Mouse (Mus musculus) stomach, postnatal 0 days (tissue): ENCODE results near the gene Map7. TPM values are rescaled to one million over a fixed set of nuclear protein-coding genes. Genes with fewer than 3 reads are reported as not detected.

Experiments
- ATAC-seq: fragments of 200-750 bp; cut with Nextera tagmentation; 2 replicates; pipeline ENCODE4 v1.8.0; 2017; ENCODE audit not compliant: low FRiP score, low TSS enrichment
- DNase-seq: peaks from one replicate; pipeline ENCODE4 v3.0.0-alpha.2; 2016; ENCODE audit warnings: low spot score
- H3K27ac ChIP-seq: fragments of 300-500 bp; sonication (generic); replicated peaks from 2 replicates; pipeline ENCODE4 v1.5.1; 2014; ENCODE audit warnings: mild to moderate bottlenecking, control low read depth
- H3K27me3 ChIP-seq: fragments of 300-500 bp; sonication (generic); 2 replicates; pipeline ENCODE4 v1.6.1; 2014; ENCODE audit warnings: low read length; ENCODE audit not compliant: control insufficient read depth, insufficient read depth
- H3K36me3 ChIP-seq: fragments of 300-500 bp; sonication (generic); 2 replicates; pipeline ENCODE4 v1.6.1; 2014; ENCODE audit warnings: low read length, mixed read lengths; ENCODE audit not compliant: control insufficient read depth, insufficient read depth
- H3K4me1 ChIP-seq: fragments of 300-500 bp; sonication (generic); replicated peaks from 2 replicates; pipeline ENCODE4 v1.6.1; 2014; ENCODE audit warnings: antibody characterized with exemption; ENCODE audit not compliant: control insufficient read depth, insufficient read depth
- H3K4me2 ChIP-seq: fragments of 300-500 bp; sonication (generic); replicated peaks from 2 replicates; pipeline ENCODE4 v1.6.1; 2014; ENCODE audit warnings: low read depth, mild to moderate bottlenecking, control low read depth, moderate library complexity
- H3K4me3 ChIP-seq: fragments of 300-500 bp; sonication (generic); 2 replicates; pipeline ENCODE4 v1.5.1; 2014; ENCODE audit warnings: low read depth, low read length, control low read depth
- H3K9ac ChIP-seq: fragments of 300-500 bp; sonication (generic); 2 replicates; pipeline ENCODE4 v1.6.1; 2014; ENCODE audit warnings: mild to moderate bottlenecking, low read length, control low read depth, mixed read lengths
- H3K9me3 ChIP-seq: fragments of 300-500 bp; sonication (generic); 2 replicates; pipeline ENCODE4 v1.6.1; 2016; ENCODE audit warnings: low read length; ENCODE audit not compliant: control insufficient read depth
- CTCF ChIP-seq: IDR thresholded peaks from 2 replicates; pipeline ENCODE4 v1.5.1; 2016; ENCODE audit warnings: antibody characterized with exemption, low read depth, mild to moderate bottlenecking, moderate library complexity
- EP300 ChIP-seq: optimal IDR thresholded peaks from 2 replicates; pipeline ENCODE3; 2016; ENCODE audit warnings: antibody characterized with exemption
- WGBS: fragments of 180-500 bp; shearing (Covaris S2); extraction: QIAGEN DNeasy Blood & Tissue Kit; methylation state at CpG from one replicate; pipeline ENCODE4 v1.1.7; 2014; 5-methylcytosine and 5-hydroxymethylcytosine counted together
- polyA plus RNA-seq: library from polyadenylated mRNA; unstranded; fragments of >200 nt; fragmentation: Nextera tagmentation; extraction: Ambion mirVana; gene quantifications from 2 replicates; pipeline ENCODE4 v1.2.1, GENCODE M21; 2015

Map7 gene
- polyA plus RNA-seq, 1 experiment from 2014 or later: 23.0 TPM

DNA sequence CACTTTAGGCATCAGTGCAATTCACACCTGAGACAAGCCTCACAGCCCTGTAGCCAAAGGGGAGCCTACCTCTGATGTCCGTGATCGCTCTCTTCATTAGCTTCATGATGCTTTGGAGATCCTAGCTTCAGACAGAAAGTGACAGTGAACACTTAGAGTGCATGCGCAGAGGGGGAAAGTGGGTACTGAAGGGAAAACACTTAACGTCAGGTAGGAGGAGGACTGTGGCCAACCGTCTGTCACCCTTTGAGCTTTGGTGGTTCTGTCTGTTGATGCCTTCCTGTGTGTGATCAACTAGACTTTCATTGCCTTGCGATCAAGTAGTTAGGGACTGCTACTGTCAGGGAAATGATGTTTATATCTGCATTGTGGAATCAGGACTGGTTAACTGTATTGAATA, 114.6 kb downstream of the Map7 start:
- DNase-seq: no peak
- Histone ChIP-seq H3K9ac (no peak overlapping the region), H3K9me3 (no peaks in the 10 kb centered on the region), H3K27me3 (no peaks in the 10 kb centered on the region), H3K4me1 (no peaks in the 10 kb centered on the region), H3K36me3 (no peaks in the 10 kb centered on the region; the same call in 1 of the 2 replicates), H3K4me3 (no peak overlapping the region), H3K4me2 (no peak overlapping the region), H3K27ac (no peak overlapping the region)
- ATAC-seq: no peak
- TF ChIP-seq CTCF: no peak
- TF ChIP-seq EP300: no peak
- WGBS: 89% methylated on average over 6 of the region's 6 CpGs

DNA sequence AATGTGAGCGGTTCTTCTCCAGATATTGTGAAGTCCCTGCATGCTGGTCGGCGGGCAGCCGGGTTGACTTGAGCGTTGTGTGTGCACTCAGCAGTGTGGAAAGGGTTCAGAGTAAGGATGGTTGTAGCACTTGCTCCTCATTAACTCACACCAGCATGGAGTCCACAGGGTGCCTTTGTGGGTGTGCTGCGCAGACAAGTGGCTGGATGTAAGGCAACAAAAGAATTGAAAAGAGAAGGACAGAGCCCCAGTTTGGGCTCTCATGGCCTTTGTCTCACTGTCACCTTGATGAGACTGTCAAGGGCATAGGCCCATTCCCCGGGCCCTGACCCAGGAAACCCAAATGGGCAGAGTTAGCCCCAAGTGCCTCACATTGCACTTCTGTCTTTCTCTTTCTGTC, 116.2 kb downstream of the Map7 start:
- no peaks in the 10 kb centered on the region for H3K9me3 ChIP-seq
- no peak overlapping the region for H3K9ac ChIP-seq
- no peak overlapping the region for H3K4me3 ChIP-seq
- 93% methylated on average over 7 of the region's 7 CpGs for WGBS
- H3K27me3 ChIP-seq: no peaks in the 10 kb centered on the region
- H3K4me1 ChIP-seq: no peaks in the 10 kb centered on the region
- no peak overlapping the region for H3K27ac ChIP-seq
- no peak for DNase-seq
- TF ChIP-seq CTCF: no peak
- no peak for TF ChIP-seq EP300
- no peak for ATAC-seq
- H3K4me2 ChIP-seq: no peak overlapping the region
- no peaks in the 10 kb centered on the region; the same call in 1 of the 2 replicates for H3K36me3 ChIP-seq

DNA sequence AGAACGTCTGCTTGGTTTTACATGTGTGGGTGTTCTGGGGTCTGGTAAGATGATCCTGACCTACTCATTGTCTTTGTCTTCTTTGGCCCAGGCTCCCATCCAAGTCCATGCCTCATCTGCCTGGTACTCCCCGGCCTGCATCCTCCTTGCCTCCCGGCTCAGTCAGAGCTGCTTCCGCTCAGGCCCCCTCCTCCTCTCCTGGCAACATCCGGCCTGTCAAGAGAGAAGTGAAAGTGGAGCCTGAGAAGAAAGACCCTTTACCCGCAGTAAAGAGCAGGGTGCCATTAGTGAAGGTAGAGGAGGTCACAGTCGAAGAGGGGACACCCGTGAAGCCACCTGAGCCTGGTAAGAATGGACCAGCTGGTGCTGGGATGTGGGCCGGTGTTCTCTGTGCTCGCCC, 118.8 kb downstream of the Map7 start:
- DNase-seq: no peak
- Histone ChIP-seq H3K4me3 (no peak overlapping the region), H3K4me2 (no peak overlapping the region), H3K36me3 (no peaks in the 10 kb centered on the region; the same call in 1 of the 2 replicates), H3K27me3 (no peaks in the 10 kb centered on the region), H3K27ac (no peak overlapping the region), H3K9me3 (no peaks in the 10 kb centered on the region), H3K4me1 (no peaks in the 10 kb centered on the region), H3K9ac (no peak overlapping the region)
- TF ChIP-seq EP300 (no peak), CTCF (no peak)
- ATAC-seq: no peak
- WGBS: 65% methylated on average over 10 of the region's 10 CpGs

DNA sequence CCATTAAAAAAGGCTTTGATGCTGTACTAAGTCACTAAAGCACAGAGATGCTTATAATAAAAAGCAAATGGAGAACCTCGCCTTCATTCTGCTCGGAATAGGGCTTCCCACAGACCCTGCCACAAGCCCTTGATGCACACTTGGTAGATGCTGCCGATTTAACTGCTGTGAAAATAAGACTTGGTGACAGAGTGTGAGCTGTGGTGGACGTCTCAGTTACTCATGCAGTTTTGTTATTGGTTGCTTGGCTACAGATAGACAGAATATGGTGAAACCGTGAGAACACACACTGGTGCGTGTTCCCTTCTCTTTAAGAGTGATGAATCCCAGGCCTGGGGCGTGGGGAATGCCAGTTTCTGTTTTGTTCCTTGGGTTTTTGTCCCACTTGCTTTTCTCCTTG, 120.7 kb downstream of the Map7 start:
- no peak overlapping the region for H3K9ac ChIP-seq
- H3K4me2 ChIP-seq: no peak overlapping the region
- no peaks in the 10 kb centered on the region for H3K4me1 ChIP-seq
- H3K9me3 ChIP-seq: no peaks in the 10 kb centered on the region
- H3K27ac ChIP-seq: no peak overlapping the region
- H3K36me3 ChIP-seq: no peaks in the 10 kb centered on the region; the same call in 1 of the 2 replicates
- H3K27me3 ChIP-seq: no peaks in the 10 kb centered on the region
- no peak for ATAC-seq
- no peak for DNase-seq
- no peak overlapping the region for H3K4me3 ChIP-seq
- TF ChIP-seq EP300 (no peak), CTCF (no peak)
- WGBS: 63% methylated on average over 7 of the region's 7 CpGs

DNA sequence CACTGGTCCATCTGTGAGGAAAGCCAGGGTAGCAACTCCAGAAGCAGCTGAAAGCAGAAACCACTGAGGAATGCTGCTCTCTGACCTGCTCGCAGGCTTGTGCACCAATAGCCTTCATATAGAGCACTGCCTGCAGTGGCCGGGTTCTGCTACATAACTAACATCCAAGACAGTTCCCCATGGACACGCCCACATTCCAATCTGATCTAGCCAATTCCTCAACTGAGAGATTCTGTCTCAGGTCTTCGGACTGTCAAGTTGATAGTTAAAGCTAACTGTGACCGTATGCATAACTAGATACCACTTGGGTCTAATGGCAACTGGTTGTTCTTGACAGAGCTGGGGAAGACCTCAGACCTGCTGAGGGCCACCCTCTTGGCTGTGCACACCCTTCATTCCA, 124.1 kb downstream of the Map7 start:
- H3K4me3 ChIP-seq: no peak overlapping the region
- H3K9ac ChIP-seq: no peak overlapping the region
- DNase-seq: no peak
- no peaks in the 10 kb centered on the region; the same call in 1 of the 2 replicates for H3K36me3 ChIP-seq
- H3K4me2 ChIP-seq: no peak overlapping the region
- no peak overlapping the region for H3K27ac ChIP-seq
- no peaks in the 10 kb centered on the region for H3K27me3 ChIP-seq
- no peaks in the 10 kb centered on the region for H3K9me3 ChIP-seq
- 80% methylated on average over 5 of the region's 5 CpGs for WGBS
- no peaks in the 10 kb centered on the region for H3K4me1 ChIP-seq
- no peak for ATAC-seq
- TF ChIP-seq EP300 (no peak), CTCF (no peak)

DNA sequence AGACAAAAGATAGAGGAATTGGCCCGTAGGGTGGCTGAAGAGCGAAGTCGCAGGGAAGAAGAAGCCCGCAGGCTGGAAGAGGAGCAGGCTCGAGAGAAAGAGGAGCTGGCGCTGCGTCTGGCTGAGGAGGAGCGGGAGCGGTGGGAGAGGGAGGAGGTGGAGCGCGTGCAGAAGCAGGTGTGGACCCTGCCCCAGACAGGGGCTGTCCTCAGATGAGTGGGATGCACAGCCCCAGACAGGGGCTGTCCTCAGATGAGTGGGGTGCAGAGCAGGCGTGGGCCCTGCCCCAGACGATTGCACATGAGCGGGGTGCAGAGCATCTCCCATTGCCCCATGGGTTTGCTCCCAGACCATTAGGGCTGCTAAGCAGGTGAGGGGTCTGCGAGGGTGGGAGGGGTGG, 125.0 kb downstream of the Map7 start:
- TF ChIP-seq EP300 (no peak), CTCF (no peak)
- Histone ChIP-seq H3K9ac (no peak overlapping the region), H3K4me3 (no peak overlapping the region), H3K9me3 (no peaks in the 10 kb centered on the region), H3K27me3 (no peaks in the 10 kb centered on the region), H3K4me2 (no peak overlapping the region), H3K27ac (no peak overlapping the region), H3K36me3 (0 out of 2 replicates have a peak, but pooled peaks cover 2% of the 10 kb centered on the region), H3K4me1 (no peaks in the 10 kb centered on the region)
- DNase-seq (no peak), ATAC-seq (no peak)
- WGBS: 79% methylated on average over 15 of the region's 15 CpGs
